Mouse (Mus musculus) E14TG2a.4 (cell line): ENCODE measurements around the gene Gpsm2.

Experiments
- CTCF ChIP-seq: conservative IDR thresholded peaks from 2 replicates; pipeline ENCODE4 v1.5.1; 2014; ENCODE audit warnings: low read length
- NANOG ChIP-seq: IDR thresholded peaks from 2 replicates; pipeline ENCODE4 v1.6.1; 2014; ENCODE audit warnings: borderline replicate concordance, low read length, mixed read lengths
- POU5F1 ChIP-seq: IDR thresholded peaks from 2 replicates; pipeline ENCODE4 v1.6.1; 2014; ENCODE audit warnings: low read length, borderline replicate concordance

DNA sequence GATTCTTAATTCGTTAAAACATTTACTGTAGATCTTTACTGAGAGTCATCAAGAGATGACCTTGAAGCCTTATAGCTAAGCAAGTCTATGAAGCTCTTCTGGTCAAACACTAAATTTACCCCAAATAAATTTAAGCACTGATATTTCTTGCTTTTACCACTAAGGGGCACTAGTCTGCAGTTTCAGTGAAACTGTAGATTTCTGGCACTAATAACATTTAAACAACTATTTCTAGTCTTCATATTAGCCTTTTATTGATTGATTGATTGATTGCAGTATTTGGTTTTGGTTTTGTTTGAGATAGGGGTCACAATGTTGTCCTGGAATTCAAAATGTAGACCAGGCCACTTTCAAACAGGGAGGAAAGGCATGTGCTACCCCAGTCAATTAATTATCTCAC is 20.9 kb downstream of the Gpsm2 start:
- TF ChIP-seq CTCF (peak; percentile 54), NANOG (no peak), POU5F1 (no peak)
